ENCODE assay signal across 7 mouse cellular contexts in the genomic region with DNA sequence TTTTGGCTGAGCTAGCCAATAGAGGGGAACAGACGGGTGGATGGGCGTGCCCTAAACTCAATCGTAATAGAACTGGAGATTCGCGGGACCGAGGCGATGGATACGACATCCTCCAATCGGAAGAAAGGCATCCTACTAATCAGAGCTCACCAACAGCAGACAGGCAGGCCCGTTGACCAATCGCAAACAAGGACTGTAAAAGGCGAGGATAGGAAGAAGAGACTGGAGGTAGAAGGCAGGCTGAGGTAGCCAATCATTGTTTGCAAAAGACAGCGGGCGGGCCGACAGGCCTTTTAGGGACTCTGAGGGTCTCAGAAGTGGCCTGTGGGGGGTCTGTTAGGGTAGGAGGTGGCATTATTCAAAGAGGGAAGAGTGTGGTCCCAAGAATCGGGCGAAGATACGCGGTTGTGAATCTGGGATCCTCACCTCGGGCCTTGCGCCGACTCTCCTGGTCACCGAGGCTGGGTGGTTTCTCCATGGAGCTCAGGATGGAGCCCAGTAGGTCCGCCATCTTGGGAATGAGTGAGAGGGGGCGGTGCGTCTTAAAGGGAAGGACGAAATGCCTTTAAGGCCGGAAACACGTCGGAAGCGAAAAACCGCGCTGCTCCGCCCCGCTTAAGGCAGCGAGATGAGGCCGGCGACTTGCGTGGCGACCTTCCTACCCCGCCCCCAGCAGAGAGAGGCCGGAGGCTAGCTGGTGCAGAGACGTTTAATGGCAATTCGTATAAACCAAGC. TPM values are rescaled to one million over a fixed set of nuclear protein-coding genes. Genes with fewer than 3 reads are reported as not detected.
DNase-seq lines count a peak whose midpoint lies in the region; ATAC-seq lines count a peak whose summit lies in the region.

A gene (minus strand): TSS at position 646 of the 735 bp plus-strand sequence.

- H3K36me3 ChIP-seq in intestine, embryonic 16.5 days (ENCODE audit: control insufficient read depth, insufficient read depth, low read length) = peaks cover 12% of the 10 kb centered on the region
- H3K36me3 ChIP-seq in midbrain, embryonic 11.5 days (ENCODE audit: control insufficient read depth, insufficient read depth, low read length) = peaks cover 11% of the 10 kb centered on the region

- H3K9ac ChIP-seq in intestine, embryonic 16.5 days (ENCODE audit: low read depth, low read length) = peak within 1 kb of the TSS; percentile 86
- peak within 1 kb of the TSS; percentile 87 for H3K9ac ChIP-seq in midbrain, embryonic 11.5 days (ENCODE audit: low read length)

- DNase-seq in adrenal gland, adult 8-10 months = peak; percentile 99
- peak; percentile 96 for DNase-seq in embryo, embryonic 9.5 days (ENCODE audit: extremely low spot score)
- DNase-seq in gastrocnemius, postnatal 4 days (ENCODE audit: low spot score in 2 of 2) = peak; percentile 85 to 96
- DNase-seq in left cerebral cortex, postnatal 36 days (ENCODE audit: low spot score in 2 of 2) = peak; percentile 96 to 98
- DNase-seq in midbrain, embryonic 11.5 days (ENCODE audit: low spot score, missing footprints) = peak; percentile 100
- DNase-seq in skeletal muscle tissue, adult 2 months (ENCODE audit: low read depth, low spot score) = peak; percentile 99

- no peaks in the 10 kb centered on the region for H3K27me3 ChIP-seq in intestine, embryonic 16.5 days (replicated peaks; ENCODE audit: control insufficient read depth, insufficient read depth, low read length)
- no peaks in the 10 kb centered on the region for H3K27me3 ChIP-seq in midbrain, embryonic 11.5 days (ENCODE audit: control insufficient read depth, insufficient read depth, low read length)

- ATAC-seq in intestine, embryonic 16.5 days = peak; percentile 97
- ATAC-seq in midbrain, embryonic 11.5 days (ENCODE audit: low FRiP score) = peak; percentile 94

- no peaks in the 10 kb centered on the region for H3K9me3 ChIP-seq in intestine, embryonic 16.5 days (ENCODE audit: control insufficient read depth, low read length)
- H3K9me3 ChIP-seq in midbrain, embryonic 11.5 days (ENCODE audit: control insufficient read depth, low read length) = no peaks in the 10 kb centered on the region

- intact Hi-C loops in left cerebral cortex, postnatal 36 days (cut with DNase I) = loop anchor here (1.0 to 2.0 kb wide), 2 partner anchors 14 to 18 kb away; a partner anchor contains a TSS

- under 1% methylated on average over 44 of the region's 44 CpGs for WGBS in intestine, embryonic 16.5 days
- WGBS in midbrain, embryonic 11.5 days = under 1% methylated on average over 44 of the region's 44 CpGs

- peak within 1 kb of the TSS; percentile 71 for H3K4me3 ChIP-seq in intestine, embryonic 16.5 days (ENCODE audit: low read length)
- H3K4me3 ChIP-seq in midbrain, embryonic 11.5 days (ENCODE audit: low read depth, low read length) = peak within 1 kb of the TSS; percentile 58

- H3K27ac ChIP-seq in intestine, embryonic 16.5 days (ENCODE audit: low read length) = peak within 1 kb of the TSS; percentile 98
- H3K27ac ChIP-seq in midbrain, embryonic 11.5 days (ENCODE audit: low read depth, low read length) = peak within 1 kb of the TSS; percentile 94

- peaks cover 13% of the 10 kb centered on the region for H3K4me1 ChIP-seq in intestine, embryonic 16.5 days (ENCODE audit: control insufficient read depth, insufficient read depth, low read length)
- H3K4me1 ChIP-seq in midbrain, embryonic 11.5 days (ENCODE audit: control insufficient read depth, insufficient read depth, low read length) = peaks cover 19% of the 10 kb centered on the region

- peak within 1 kb of the TSS; percentile 87 for H3K4me2 ChIP-seq in intestine, embryonic 16.5 days (ENCODE audit: low read depth, low read length)
- peak within 1 kb of the TSS; percentile 97 for H3K4me2 ChIP-seq in midbrain, embryonic 11.5 days

RNA-seq across cellular contexts. Expression of the gene that starts here (rescaled TPM):
- 100 to 1,000 TPM in 1 of 4 experiments, 10 to 100 TPM in 3; 79.2 to 112 (median 89.0) TPM for total RNA-seq in adrenal gland, adult 8-10 months (2022)
- 100 to 1,000 TPM; 119 to 129 TPM for total RNA-seq in gastrocnemius, postnatal 4 days (2021)
- 132 and 159 TPM in 2 replicates for polyA plus RNA-seq in intestine, embryonic 16.5 days (2015; fragmentation: Nextera tagmentation; extraction: Ambion mirVana)
- 10 to 100 TPM; 52.5 to 57.8 TPM for total RNA-seq in left cerebral cortex, postnatal 36 days (2021)
- polyA plus RNA-seq in midbrain, embryonic 11.5 days (2014; fragmentation: Nextera tagmentation; extraction: Ambion mirVana) = 138 and 139 TPM in 2 replicates

Comparison
In these comparisons a context has a peak if more than half of its experiments do, and no peak if none do; other contexts are left out.
1. Peak in every context shown above with its lines: DNase-seq, ATAC-seq, H3K4me3 ChIP-seq and H3K27ac ChIP-seq.